Mouse (Mus musculus) kidney, adult 2 months (tissue): ENCODE data around the gene Fbxl17.

Source experiments
- CTCF ChIP-seq: fragments of 200-500 bp; conservative IDR thresholded peaks from 2 replicates; pipeline ENCODE4 v1.5.1; 2011; ENCODE audit warnings: low read depth, mild to moderate bottlenecking, control low read depth, low read length, moderate library complexity, mixed read lengths; ENCODE audit not compliant: insufficient read depth, insufficient read length
- POLR2A ChIP-seq: fragments of 200-500 bp; IDR thresholded peaks from one replicate; pipeline ENCODE4 v1.6.1; 2011; ENCODE audit warnings: low read depth, low read length, control low read depth

DNA sequence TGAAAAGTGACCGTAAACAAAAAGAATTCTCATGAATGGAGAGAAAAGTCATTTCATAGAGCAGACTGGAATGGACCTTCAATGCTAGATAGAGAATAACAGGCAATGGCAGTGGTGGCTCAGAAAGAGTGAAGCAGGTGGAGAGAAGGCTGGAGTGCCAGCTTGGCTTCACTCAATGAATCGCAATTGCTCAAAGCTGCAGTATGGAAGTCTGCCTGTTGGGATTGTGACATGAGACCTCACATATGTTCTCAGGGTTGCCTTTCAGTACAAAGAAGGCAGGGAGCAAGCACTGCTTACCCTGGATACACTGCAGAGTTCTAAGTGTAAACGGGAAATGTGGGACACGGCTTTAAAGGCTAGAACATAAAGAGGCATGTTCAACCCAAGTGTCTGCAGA is 211.0 kb downstream of the Fbxl17 start:
- no peak for TF ChIP-seq POLR2A
- TF ChIP-seq CTCF, result no peak
